Mouse (Mus musculus): ENCODE measurements around the gene Pald1. TPM values are rescaled to one million over a fixed set of nuclear protein-coding genes. Genes with fewer than 3 reads are reported as not detected.

Gene Pald1
- total and polyA plus RNA-seq, 3 experiments: 2.9 to 6.4 TPM; not detected in 1

GRCm38 (mm10) chr10:61272631-61273030 lies 110.7 kb downstream of the Pald1 start:
- H3K27me3 ChIP-seq (ENCODE audit: control insufficient read depth in 1 of 2, insufficient read depth in 2 of 2, low read length in 2 of 2): no peaks in the 10 kb centered on the region
- H3K79me2 ChIP-seq (ENCODE audit: control insufficient read depth, insufficient read depth, low read length, poor library complexity): no peaks in the 10 kb centered on the region
- no peaks in the 10 kb centered on the region for H3K9me3 ChIP-seq (replicated peaks; ENCODE audit: insufficient read depth, low read length)
- TF ChIP-seq NRF1 (IDR thresholded peaks at IDR 0.05; ENCODE audit: insufficient read depth, low read depth, low read length, poor library complexity, severe bottlenecking): no peak
- TF ChIP-seq BHLHE40 (IDR thresholded peaks at IDR 0.05; ENCODE audit: borderline replicate concordance, low read depth, low read length): no peak
- no peak for TF ChIP-seq ZNF384 (IDR thresholded peaks at IDR 0.05; ENCODE audit: low read depth, low read length)
- TF ChIP-seq TAL1 (IDR thresholded peaks at IDR 0.05; ENCODE audit: low read length): no peak
- no peak for TF ChIP-seq ZC3H11A (IDR thresholded peaks at IDR 0.05; ENCODE audit: low read depth, low read length)
- no peak for TF ChIP-seq CHD1 (IDR thresholded peaks at IDR 0.05; ENCODE audit: low read depth, low read length)
- no peak for TF ChIP-seq MAFK (IDR thresholded peaks at IDR 0.05; ENCODE audit: borderline replicate concordance, low read depth, low read length)
- TF ChIP-seq TCF12 (IDR thresholded peaks at IDR 0.05; ENCODE audit: low read depth, low read length): no peak
- no peak for TF ChIP-seq ZKSCAN1 (IDR thresholded peaks at IDR 0.05; ENCODE audit: low read depth, low read length)
- TF ChIP-seq USF1 (IDR thresholded peaks at IDR 0.05; ENCODE audit: low read depth, low read length): no peak
- TF ChIP-seq POLR2AphosphoS2 (IDR thresholded peaks at IDR 0.05; ENCODE audit: low read length): no peak
- no peak for TF ChIP-seq RAD21 (IDR thresholded peaks at IDR 0.05; ENCODE audit: low read depth, low read length)
- no peak for TF ChIP-seq MXI1 (IDR thresholded peaks at IDR 0.05; ENCODE audit: low read depth, low read length)
- no peak for DNase-seq (ENCODE audit: low read depth, low spot score)
- H3K4me3 ChIP-seq (ENCODE audit: control insufficient read depth in 1 of 2, insufficient read depth in 1 of 2, low read depth in 2 of 2, low read length in 2 of 2): no peak overlapping the region
- no peak overlapping the region for H3K27ac ChIP-seq (ENCODE audit: control insufficient read depth, low read depth, low read length)
- H3K36me3 ChIP-seq (ENCODE audit: control insufficient read depth in 1 of 2, insufficient read depth in 2 of 2, low read length in 2 of 2): no peaks in the 10 kb centered on the region
- H3K9ac ChIP-seq (ENCODE audit: control insufficient read depth, low read depth, low read length, poor library complexity, severe bottlenecking): no peak overlapping the region
- H3K4me1 ChIP-seq (ENCODE audit: control insufficient read depth in 1 of 2, insufficient read depth in 2 of 2, low read length in 2 of 2): no peaks in the 10 kb centered on the region

- no peak overlapping the region for H3K27ac ChIP-seq (ENCODE audit: control insufficient read depth, low read depth, low read length)
- no peaks in the 10 kb centered on the region for H3K27me3 ChIP-seq (ENCODE audit: control insufficient read depth in 1 of 2, insufficient read depth in 2 of 2, low read length in 2 of 2)
- no peak overlapping the region for H3K4me3 ChIP-seq (ENCODE audit: control insufficient read depth in 1 of 2, insufficient read depth in 1 of 2, low read depth in 2 of 2, low read length in 2 of 2)
- H3K9ac ChIP-seq (ENCODE audit: control insufficient read depth, low read depth, low read length, poor library complexity, severe bottlenecking): no peak overlapping the region
- H3K4me1 ChIP-seq (ENCODE audit: control insufficient read depth in 1 of 2, insufficient read depth in 2 of 2, low read length in 2 of 2): no peaks in the 10 kb centered on the region
- no peaks in the 10 kb centered on the region for H3K9me3 ChIP-seq (replicated peaks; ENCODE audit: insufficient read depth, low read length)
- H3K36me3 ChIP-seq (ENCODE audit: control insufficient read depth in 1 of 2, insufficient read depth in 2 of 2, low read length in 2 of 2): no peaks in the 10 kb centered on the region
- no peak for TF ChIP-seq POLR2AphosphoS2 (IDR thresholded peaks at IDR 0.05; ENCODE audit: low read length)
- no peak for TF ChIP-seq CHD1 (IDR thresholded peaks at IDR 0.05; ENCODE audit: low read depth, low read length)
- TF ChIP-seq ZNF384 (IDR thresholded peaks at IDR 0.05; ENCODE audit: low read depth, low read length): no peak
- TF ChIP-seq POLR2AphosphoS5 (IDR thresholded peaks at IDR 0.05; ENCODE audit: borderline replicate concordance, low read depth, low read length): no peak
- TF ChIP-seq EP300 (IDR thresholded peaks at IDR 0.05; ENCODE audit: low read depth in 1 of 2, low read length in 2 of 2): no peak
- no peak for TF ChIP-seq NELFE (IDR thresholded peaks at IDR 0.05; ENCODE audit: low read depth, low read length)
- no peak for TF ChIP-seq GATA1 (IDR thresholded peaks at IDR 0.05; ENCODE audit: low read depth, low read length)
- TF ChIP-seq CTCF (IDR thresholded peaks at IDR 0.05 in 2 of 3, conservative IDR thresholded peaks at IDR 0.05 in 1 of 3; ENCODE audit: control insufficient read depth in 1 of 3, insufficient read depth in 1 of 3, low read depth in 2 of 3, low read length in 3 of 3, poor library complexity in 1 of 3, severe bottlenecking in 1 of 3): no peak
- TF ChIP-seq BHLHE40 (IDR thresholded peaks at IDR 0.05; ENCODE audit: borderline replicate concordance, low read depth, low read length): no peak
- TF ChIP-seq SIN3A (IDR thresholded peaks at IDR 0.05; ENCODE audit: low read length): no peak
- no peak for DNase-seq (ENCODE audit: low read depth, low spot score)
- no peaks in the 10 kb centered on the region for H3K79me2 ChIP-seq (ENCODE audit: control insufficient read depth, insufficient read depth, low read length, poor library complexity)
These were observed 111.2 kb downstream of the Pald1 start for GRCm38 (mm10) chr10:61272089-61272626.

Other genes starting within 250 kb of the Pald1 start
- gene Sgpl1, start 235.8 kb downstream of the Pald1 start, total RNA-seq (2012; rRNA removed): 7.9 and 8.7 TPM in 2 replicates
- 10 to 100 TPM in 1 of 2 experiments, not detected in 1; 11.7 TPM for gene Sgpl1, start 235.8 kb downstream of the Pald1 start, polyA plus RNA-seq (2012; ENCODE audit: insufficient read depth in 1 of 2, insufficient read length in 2 of 2, low read depth in 1 of 2, low replicate concordance in 2 of 2, missing spikeins in 1 of 2)
- not detected in 2 replicates for gene Tbata, start 211.6 kb downstream of the Pald1 start, total RNA-seq (2012; rRNA removed)
- not detected for gene Tbata, start 211.6 kb downstream of the Pald1 start, polyA plus RNA-seq (2012; ENCODE audit: insufficient read depth in 1 of 2, insufficient read length in 2 of 2, low read depth in 1 of 2, low replicate concordance in 2 of 2, missing spikeins in 1 of 2)
- gene Adamts14, start 110.1 kb downstream of the Pald1 start, total RNA-seq (2012; rRNA removed): not detected in 2 replicates
- not detected for gene Adamts14, start 110.1 kb downstream of the Pald1 start, polyA plus RNA-seq (2012; ENCODE audit: insufficient read depth in 1 of 2, insufficient read length in 2 of 2, low read depth in 1 of 2, low replicate concordance in 2 of 2, missing spikeins in 1 of 2)
- not detected in 2 replicates for gene Prf1, start 85.7 kb downstream of the Pald1 start, total RNA-seq (2012; rRNA removed)
- gene Prf1, start 85.7 kb downstream of the Pald1 start, polyA plus RNA-seq (2012; ENCODE audit: insufficient read depth in 1 of 2, insufficient read length in 2 of 2, low read depth in 1 of 2, low replicate concordance in 2 of 2, missing spikeins in 1 of 2): under 1 TPM in 1 of 2 experiments, not detected in 1; 0.04 TPM
- gene Nodal, start 34.4 kb upstream of the Pald1 start, total RNA-seq (2012; rRNA removed): not detected in 2 replicates
- not detected for gene Nodal, start 34.4 kb upstream of the Pald1 start, polyA plus RNA-seq (2012; ENCODE audit: insufficient read depth in 1 of 2, insufficient read length in 2 of 2, low read depth in 1 of 2, low replicate concordance in 2 of 2, missing spikeins in 1 of 2)
- 17.0 and 17.1 TPM in 2 replicates for gene Eif4ebp2, start 69.1 kb upstream of the Pald1 start, total RNA-seq (2012; rRNA removed)
- 100 to 1,000 TPM in 1 of 2 experiments, 10 to 100 TPM in 1; 52.9 to 186 TPM for gene Eif4ebp2, start 69.1 kb upstream of the Pald1 start, polyA plus RNA-seq (2012; ENCODE audit: insufficient read depth in 1 of 2, insufficient read length in 2 of 2, low read depth in 1 of 2, low replicate concordance in 2 of 2, missing spikeins in 1 of 2)
- gene Lrrc20, start 92.3 kb upstream of the Pald1 start, total RNA-seq (2012; rRNA removed): 7.3 and 7.6 TPM in 2 replicates
- 10 to 100 TPM in 1 of 2 experiments, not detected in 1; 14.7 TPM for gene Lrrc20, start 92.3 kb upstream of the Pald1 start, polyA plus RNA-seq (2012; ENCODE audit: insufficient read depth in 1 of 2, insufficient read length in 2 of 2, low read depth in 1 of 2, low replicate concordance in 2 of 2, missing spikeins in 1 of 2)
- gene Npffr1, start 212.0 kb upstream of the Pald1 start, total RNA-seq (2012; rRNA removed): not detected in 2 replicates
- gene Npffr1, start 212.0 kb upstream of the Pald1 start, polyA plus RNA-seq (2012; ENCODE audit: insufficient read depth in 1 of 2, insufficient read length in 2 of 2, low read depth in 1 of 2, low replicate concordance in 2 of 2, missing spikeins in 1 of 2): not detected

All from MEL (cell line).